Mouse (Mus musculus): ENCODE measurements around the gene Ap1s2. TPM values are rescaled to one million over a fixed set of nuclear protein-coding genes. Genes with fewer than 3 reads are reported as not detected.

Ap1s2 gene
- polyA plus RNA-seq, 1 experiment from 2014 or later: 60.3 TPM

Other genes starting within 250 kb of the Ap1s2 start
- 0.50 and 0.86 TPM in 2 replicates for gene Rnf138rt1, start 147.7 kb upstream of the Ap1s2 start, polyA plus RNA-seq (2016; fragmentation: Nextera tagmentation; extraction: Ambion mirVana)
- 76.5 and 77.9 TPM in 2 replicates for gene Zrsr2, start 49.6 kb downstream of the Ap1s2 start, polyA plus RNA-seq (2016; fragmentation: Nextera tagmentation; extraction: Ambion mirVana)
- 0.53 and 0.56 TPM in 2 replicates for gene Car5b, start 119.0 kb downstream of the Ap1s2 start, polyA plus RNA-seq (2016; fragmentation: Nextera tagmentation; extraction: Ambion mirVana)
- 34.2 and 36.5 TPM in 2 replicates for gene Siah1b, start 167.5 kb downstream of the Ap1s2 start, polyA plus RNA-seq (2016; fragmentation: Nextera tagmentation; extraction: Ambion mirVana)
- 0.20 TPM in 1 of 2 replicates, not detected in the other for gene Cltrn, start 179.8 kb downstream of the Ap1s2 start, polyA plus RNA-seq (2016; fragmentation: Nextera tagmentation; extraction: Ambion mirVana)
- gene Ace2, start 230.3 kb downstream of the Ap1s2 start, polyA plus RNA-seq (2016; fragmentation: Nextera tagmentation; extraction: Ambion mirVana): not detected in 2 replicates

Data from neural tube, embryonic 12.5 days (tissue).